Mouse (Mus musculus): ENCODE measurements around the gene Sorbs1.

Gene Sorbs1

GRCm38 (mm10) chr19:40437651-40438068, 75.9 kb downstream of the Sorbs1 start:
- DNase-seq (ENCODE audit: low read depth, low spot score), result peak; percentile 11

GRCm38 (mm10) chr19:40436465-40437200, 76.9 kb downstream of the Sorbs1 start:
- peak; percentile 83 for DNase-seq (ENCODE audit: low read depth, low spot score)

GRCm38 (mm10) chr19:40435797-40436196, 77.8 kb downstream of the Sorbs1 start:
- no peak for DNase-seq (ENCODE audit: low read depth, low spot score)

- no peak for DNase-seq (ENCODE audit: low read depth, low spot score)
Measured at GRCm38 (mm10) chr19:40435045-40435444, 78.5 kb downstream of the Sorbs1 start.

GRCm38 (mm10) chr19:40434042-40434869, 79.3 kb downstream of the Sorbs1 start:
- DNase-seq (ENCODE audit: low read depth, low spot score), result no peak

- no peak for DNase-seq (ENCODE audit: low read depth, low spot score)
Measured at GRCm38 (mm10) chr19:40433316-40433912, 80.2 kb downstream of the Sorbs1 start.

- DNase-seq (ENCODE audit: low read depth, low spot score), result peak; percentile 43
Measured at GRCm38 (mm10) chr19:40431969-40432368, 81.6 kb downstream of the Sorbs1 start.

GRCm38 (mm10) chr19:40429572-40429971, 84.0 kb downstream of the Sorbs1 start:
- DNase-seq (ENCODE audit: low read depth, low spot score), result no peak

- peak; percentile 12 for DNase-seq (ENCODE audit: low read depth, low spot score)
Measured at GRCm38 (mm10) chr19:40429169-40429568, 84.4 kb downstream of the Sorbs1 start.

GRCm38 (mm10) chr19:40426103-40426960, 87.2 kb downstream of the Sorbs1 start:
- DNase-seq (ENCODE audit: low read depth, low spot score), result no peak

GRCm38 (mm10) chr19:40425326-40425725, 88.3 kb downstream of the Sorbs1 start:
- DNase-seq (ENCODE audit: low read depth, low spot score), result no peak

GRCm38 (mm10) chr19:40421037-40421436, 92.5 kb downstream of the Sorbs1 start:
- no peak for DNase-seq (ENCODE audit: low read depth, low spot score)

GRCm38 (mm10) chr19:40419315-40419714, 94.3 kb downstream of the Sorbs1 start:
- no peak for DNase-seq (ENCODE audit: low read depth, low spot score)

- DNase-seq (ENCODE audit: low read depth, low spot score), result no peak
Measured at GRCm38 (mm10) chr19:40417155-40417821, 96.3 kb downstream of the Sorbs1 start.

- DNase-seq (ENCODE audit: low read depth, low spot score), result no peak
Measured at GRCm38 (mm10) chr19:40415725-40416124, 97.9 kb downstream of the Sorbs1 start.

- DNase-seq (ENCODE audit: low read depth, low spot score), result no peak
Measured at GRCm38 (mm10) chr19:40414798-40415475, 98.6 kb downstream of the Sorbs1 start.

- DNase-seq (ENCODE audit: low read depth, low spot score), result no peak
Measured at GRCm38 (mm10) chr19:40414386-40414785, 99.2 kb downstream of the Sorbs1 start.

GRCm38 (mm10) chr19:40411379-40411813, 102.2 kb downstream of the Sorbs1 start:
- DNase-seq (ENCODE audit: low read depth, low spot score), result no peak

- DNase-seq (ENCODE audit: low read depth, low spot score), result no peak
Measured at GRCm38 (mm10) chr19:40410511-40410910, 103.1 kb downstream of the Sorbs1 start.

GRCm38 (mm10) chr19:40410109-40410508, 103.5 kb downstream of the Sorbs1 start:
- DNase-seq (ENCODE audit: low read depth, low spot score), result no peak

Data from 3T3-L1 (cell line).